Mouse (Mus musculus) cortical plate, adult 2 months (tissue): ENCODE results near the gene Rnf34.

ENCODE experiments used
- CTCF ChIP-seq: fragments of 200-500 bp; IDR thresholded peaks from 2 replicates; pipeline ENCODE4 v1.5.1; 2011; ENCODE audit warnings: mild to moderate bottlenecking, control low read depth, low read length; ENCODE audit not compliant: insufficient read depth; ENCODE audit errors: extremely low read depth
- POLR2A ChIP-seq: fragments of 200-500 bp; IDR thresholded peaks from 2 replicates; pipeline ENCODE4 v1.6.1; 2011; ENCODE audit warnings: mild to moderate bottlenecking, low read length, control low read depth; ENCODE audit not compliant: insufficient read depth; ENCODE audit errors: extremely low read depth

DNA sequence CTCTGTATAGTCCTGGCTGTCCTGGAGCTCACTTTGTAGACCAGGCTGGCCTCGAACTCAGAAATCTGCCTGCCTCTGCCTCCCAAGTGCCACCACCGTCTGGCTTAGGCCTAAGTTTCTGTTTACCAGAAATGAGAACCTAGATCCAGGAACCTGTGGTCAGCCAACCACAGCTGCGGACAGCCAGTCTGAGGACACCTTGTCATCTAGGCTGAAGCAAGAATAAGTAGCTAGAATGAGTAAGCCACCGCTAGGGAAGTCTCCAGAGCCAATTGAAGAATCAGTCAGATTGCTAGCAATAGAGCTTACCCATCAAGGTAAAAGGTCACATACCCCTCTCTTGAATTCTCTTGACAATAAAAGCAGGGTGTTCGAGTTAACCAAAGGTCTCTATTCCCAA, 6.0 kb upstream of the Rnf34 start:
- no peak for TF ChIP-seq CTCF
- TF ChIP-seq POLR2A: no peak
